Mouse (Mus musculus) lung, embryonic 14.5 days (tissue): Measurements from ENCODE around the gene Asb10. TPM values are rescaled to one million over a fixed set of nuclear protein-coding genes. Genes with fewer than 3 reads are reported as not detected.
A peak's percentile ranks its signal among the peaks of the same experiment; 100 is the strongest.

Source experiments
- ATAC-seq: fragments of 200-750 bp; cut with Nextera tagmentation; 2 replicates; pipeline ENCODE4 v1.8.0; 2017; ENCODE audit warnings: mild to moderate bottlenecking, moderate TSS enrichment, moderate library complexity; ENCODE audit not compliant: insufficient read depth
- DNase-seq: peaks from one replicate; pipeline ENCODE4 v3.0.0-alpha.2; 2015
- H3K27ac ChIP-seq: fragments of 300-500 bp; sonication (generic); 2 replicates; pipeline ENCODE4 v1.5.1; 2014; ENCODE audit warnings: low read depth, mild to moderate bottlenecking, moderate library complexity
- H3K27me3 ChIP-seq: fragments of 300-500 bp; sonication (generic); 2 replicates; pipeline ENCODE4 v1.6.1; 2014; ENCODE audit warnings: low read length, control low read depth; ENCODE audit not compliant: insufficient read depth
- H3K36me3 ChIP-seq: fragments of 300-500 bp; sonication (generic); 2 replicates; pipeline ENCODE4 v1.6.1; 2014; ENCODE audit warnings: control low read depth; ENCODE audit not compliant: insufficient read depth
- H3K4me1 ChIP-seq: fragments of 300-500 bp; sonication (generic); 2 replicates; pipeline ENCODE4 v1.6.1; 2014; ENCODE audit warnings: antibody characterized with exemption, control low read depth; ENCODE audit not compliant: insufficient read depth
- H3K4me2 ChIP-seq: fragments of 300-500 bp; sonication (generic); 2 replicates; pipeline ENCODE4 v1.6.1; 2014; ENCODE audit warnings: mild to moderate bottlenecking
- H3K4me3 ChIP-seq: fragments of 300-500 bp; sonication (generic); 2 replicates; pipeline ENCODE4 v1.5.1; 2014; ENCODE audit warnings: low read depth, low read length
- H3K9ac ChIP-seq: fragments of 300-500 bp; sonication (generic); 2 replicates; pipeline ENCODE4 v1.6.1; 2014
- H3K9me3 ChIP-seq: fragments of 300-500 bp; sonication (generic); 2 replicates; pipeline ENCODE4 v1.6.1; 2016; ENCODE audit warnings: low read depth, low read length, control low read depth
- CTCF ChIP-seq: IDR thresholded peaks from 2 replicates; pipeline ENCODE4 v1.5.1; 2016; ENCODE audit warnings: antibody characterized with exemption, low read depth
- WGBS: fragments of 180-500 bp; shearing (Covaris S2); extraction: QIAGEN DNeasy Blood & Tissue Kit; methylation state at CpG from one replicate; pipeline ENCODE4 v1.1.7; 2014; 5-methylcytosine and 5-hydroxymethylcytosine counted together
- polyA plus RNA-seq: library from polyadenylated mRNA; unstranded; fragments of >200 nt; fragmentation: Nextera tagmentation; extraction: Ambion mirVana; gene quantifications from 2 replicates; pipeline ENCODE4 v1.2.1, GENCODE M21; 2014

The Asb10 gene
- polyA plus RNA-seq, 1 experiment from 2014 or later, result 0.29 TPM

DNA sequence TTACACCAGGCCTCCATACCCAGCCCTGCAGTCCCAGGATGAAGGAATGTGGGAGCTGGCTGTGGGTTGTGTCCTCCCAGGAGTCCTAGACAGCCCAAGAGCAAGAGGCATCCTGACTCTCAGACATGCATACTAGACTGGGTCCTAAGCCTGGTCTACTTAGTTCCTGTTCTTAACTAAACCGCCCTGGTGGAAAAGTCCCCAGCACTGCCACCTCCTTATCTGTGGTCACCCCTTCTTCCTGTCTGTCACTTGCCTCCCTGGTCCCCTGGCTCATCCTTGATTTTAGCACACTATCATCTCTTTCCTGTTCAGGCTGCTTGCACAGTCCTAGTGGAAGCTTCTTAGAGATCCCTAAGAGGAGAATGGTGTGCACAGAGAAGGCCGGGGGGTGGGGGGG lies 35.3 kb downstream of the Asb10 start:
- no peak overlapping the region for H3K27ac ChIP-seq
- WGBS, result 42% methylated on average over 2 of the region's 2 CpGs
- H3K9me3 ChIP-seq, result no peaks in the 10 kb centered on the region
- no peak overlapping the region for H3K4me2 ChIP-seq
- ATAC-seq (no peak), DNase-seq (no peak)
- H3K4me1 ChIP-seq, result no peaks in the 10 kb centered on the region
- peaks cover 20% of the 10 kb centered on the region for H3K36me3 ChIP-seq
- TF ChIP-seq CTCF, result no peak
- 0 out of 2 replicates have a peak, but pooled peaks cover 12% of the 10 kb centered on the region for H3K27me3 ChIP-seq
- H3K9ac ChIP-seq, result no peak overlapping the region
- no peak overlapping the region for H3K4me3 ChIP-seq

DNA sequence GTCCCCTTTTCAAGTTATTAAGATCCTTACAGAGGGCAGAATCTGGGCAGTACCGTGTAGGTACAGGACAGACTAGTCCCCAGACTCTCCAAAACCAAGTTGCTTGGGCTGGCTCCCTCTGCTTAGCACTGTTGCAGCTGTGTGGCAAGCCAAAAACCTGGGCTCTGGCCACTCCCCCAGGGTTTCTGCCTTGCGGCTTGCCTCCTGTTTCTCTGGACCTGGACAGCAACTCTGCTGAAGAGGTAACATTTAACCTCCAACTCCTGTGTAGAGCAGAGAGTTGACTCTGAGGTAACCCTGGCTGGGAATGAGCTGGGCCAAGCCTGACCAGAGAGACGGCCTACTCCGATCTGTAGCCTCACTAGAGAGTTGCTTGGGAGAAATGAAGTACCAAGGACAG lies 38.0 kb downstream of the Asb10 start:
- TF ChIP-seq CTCF, result no peak
- H3K9me3 ChIP-seq, result no peaks in the 10 kb centered on the region
- H3K27me3 ChIP-seq, result 0 out of 2 replicates have a peak, but pooled peaks cover 12% of the 10 kb centered on the region
- H3K4me2 ChIP-seq, result no peak overlapping the region
- no peak overlapping the region for H3K4me3 ChIP-seq
- no peak for DNase-seq
- H3K36me3 ChIP-seq, result peaks cover 42% of the 10 kb centered on the region
- no peaks in the 10 kb centered on the region for H3K4me1 ChIP-seq
- H3K9ac ChIP-seq, result no peak overlapping the region
- no peak overlapping the region for H3K27ac ChIP-seq
- ATAC-seq, result no peak
- WGBS, result 55% methylated on average over 4 of the region's 4 CpGs

DNA sequence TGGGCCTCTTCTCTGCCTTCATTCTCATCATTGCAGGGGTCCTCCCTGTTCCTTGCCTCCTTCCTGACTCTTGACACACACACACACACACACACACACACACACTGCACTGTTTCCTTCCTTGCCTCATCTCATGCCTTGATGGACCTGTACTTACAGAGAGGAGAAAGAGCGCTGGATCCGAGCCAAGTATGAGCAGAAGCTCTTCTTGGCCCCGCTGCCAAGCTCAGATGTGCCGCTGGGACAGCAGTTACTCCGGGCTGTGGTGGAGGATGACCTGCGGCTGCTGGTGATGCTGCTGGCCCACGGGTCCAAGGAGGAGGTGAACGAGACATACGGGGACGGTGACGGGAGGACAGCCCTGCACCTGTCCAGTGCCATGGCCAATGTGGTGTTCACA lies 39.9 kb downstream of the Asb10 start:
- H3K36me3 ChIP-seq, result peaks cover 59% of the 10 kb centered on the region
- peak; percentile 72 for DNase-seq
- peak; percentile 12; the same call in 1 of the 2 replicates for ATAC-seq

DNA sequence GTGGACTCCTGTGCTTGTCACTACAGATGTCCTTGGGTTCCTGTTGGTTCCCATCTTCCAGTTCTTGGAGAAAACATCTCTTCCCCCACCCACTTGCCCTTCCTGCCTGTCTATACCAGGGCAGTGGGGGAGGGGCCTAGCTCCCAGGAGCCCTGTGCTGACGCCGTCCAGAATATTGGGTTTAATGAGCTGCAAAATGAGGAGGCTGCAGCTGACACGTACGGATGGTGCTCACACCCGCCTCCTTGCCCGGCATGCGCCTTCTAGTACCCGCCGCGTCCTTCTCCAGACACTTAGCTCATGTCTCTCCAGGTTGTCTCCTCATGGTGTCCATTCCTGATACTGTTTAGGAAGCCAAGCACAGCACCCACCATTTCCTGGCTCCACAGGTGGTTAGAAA lies 41.7 kb downstream of the Asb10 start:
- Histone ChIP-seq H3K4me3 (no peak overlapping the region), H3K4me2 (no peak overlapping the region), H3K36me3 (peaks cover 76% of the 10 kb centered on the region), H3K27me3 (0 out of 2 replicates have a peak, but pooled peaks cover 4% of the 10 kb centered on the region), H3K9me3 (no peaks in the 10 kb centered on the region), H3K9ac (no peak overlapping the region), H3K4me1 (no peaks in the 10 kb centered on the region), H3K27ac (no peak overlapping the region)
- ATAC-seq (no peak), DNase-seq (no peak)
- TF ChIP-seq CTCF, result no peak
- WGBS, result 74% methylated on average over 10 of the region's 10 CpGs

More for the DNA sequence above, 39.9 kb downstream of the Asb10 start:
- Histone ChIP-seq H3K27me3 (0 out of 2 replicates have a peak, but pooled peaks cover 12% of the 10 kb centered on the region), H3K4me1 (no peaks in the 10 kb centered on the region), H3K4me3 (no peak overlapping the region), H3K9ac (no peak overlapping the region), H3K4me2 (no peak overlapping the region), H3K27ac (no peak overlapping the region), H3K9me3 (no peaks in the 10 kb centered on the region)
- 71% methylated on average over 11 of the region's 11 CpGs for WGBS
- no peak for TF ChIP-seq CTCF

DNA sequence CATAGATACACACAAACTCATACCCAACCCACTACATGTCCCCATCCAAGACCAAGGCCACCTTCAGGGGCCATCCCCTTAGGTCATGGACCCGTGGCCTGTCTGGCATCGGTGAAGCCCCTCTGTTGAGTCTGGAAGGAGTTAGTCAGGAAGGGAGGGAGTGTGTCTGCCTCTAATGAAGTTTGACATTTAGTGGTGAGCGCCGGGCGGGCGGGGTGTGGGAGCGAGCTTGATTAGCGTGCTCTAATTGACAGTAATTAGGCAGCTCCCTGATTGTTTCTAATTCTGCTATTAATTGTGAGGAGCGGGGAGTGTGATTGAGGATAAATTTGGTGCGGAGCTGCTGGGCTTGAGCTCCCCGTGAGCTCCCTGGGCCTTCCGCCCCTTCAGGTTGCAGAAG lies 43.3 kb downstream of the Asb10 start:
- Histone ChIP-seq H3K4me3 (no peak overlapping the region), H3K9ac (no peak overlapping the region), H3K9me3 (no peaks in the 10 kb centered on the region), H3K4me1 (no peaks in the 10 kb centered on the region), H3K27me3 (no peaks in the 10 kb centered on the region), H3K4me2 (no peak overlapping the region), H3K27ac (no peak overlapping the region), H3K36me3 (peaks cover 92% of the 10 kb centered on the region)
- 87% methylated on average over 12 of the region's 12 CpGs for WGBS
- no peak for TF ChIP-seq CTCF
- DNase-seq (no peak), ATAC-seq (no peak)

DNA sequence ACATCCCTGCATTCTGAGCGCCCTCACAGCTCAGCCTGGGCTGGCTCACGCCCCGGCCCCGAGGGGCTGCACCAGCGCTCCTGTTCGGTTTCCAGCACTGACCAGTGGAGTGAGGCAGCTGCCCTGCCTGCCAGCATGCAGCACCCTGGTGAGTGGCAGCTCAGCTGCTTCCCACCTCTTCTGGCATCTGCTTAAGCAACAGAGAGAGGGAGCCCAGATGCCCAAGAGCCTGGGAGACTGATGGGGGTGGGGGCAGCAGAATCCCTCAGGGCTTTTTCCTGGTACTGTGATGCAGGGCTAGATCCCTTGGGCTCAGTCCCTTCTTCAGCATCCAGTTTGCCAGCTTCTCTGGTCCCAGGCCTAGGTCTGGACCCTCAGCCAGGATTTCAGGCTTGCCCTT lies 44.0 kb downstream of the Asb10 start:
- no peak overlapping the region for H3K27ac ChIP-seq
- H3K9ac ChIP-seq, result no peak overlapping the region
- WGBS, result 78% methylated on average over 6 of the region's 6 CpGs
- H3K4me1 ChIP-seq, result no peaks in the 10 kb centered on the region
- H3K9me3 ChIP-seq, result no peaks in the 10 kb centered on the region
- TF ChIP-seq CTCF, result no peak
- no peak overlapping the region for H3K4me2 ChIP-seq
- DNase-seq (no peak), ATAC-seq (no peak)
- H3K4me3 ChIP-seq, result no peak overlapping the region
- no peaks in the 10 kb centered on the region for H3K27me3 ChIP-seq
- peaks cover 92% of the 10 kb centered on the region for H3K36me3 ChIP-seq

DNA sequence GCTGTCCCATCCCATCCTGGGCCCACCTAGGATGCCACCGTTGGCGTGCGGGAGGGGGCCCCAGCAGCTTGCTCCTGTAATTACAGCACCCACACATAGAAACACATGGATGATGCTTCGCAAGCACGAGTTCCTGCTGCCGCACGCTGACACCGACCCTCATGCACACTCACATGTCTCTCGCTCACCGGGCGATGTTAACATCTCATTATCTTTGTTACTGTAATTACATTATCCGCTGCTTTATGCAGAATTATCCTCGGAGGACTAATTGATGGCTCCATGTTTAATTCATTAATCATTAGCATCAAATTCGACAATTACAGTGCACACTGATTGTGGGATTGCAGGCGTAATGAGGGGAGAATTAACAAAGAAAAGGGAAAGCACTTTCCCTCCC lies 45.8 kb downstream of the Asb10 start:
- DNase-seq (no peak), ATAC-seq (no peak)
- H3K27ac ChIP-seq, result no peak overlapping the region
- H3K9me3 ChIP-seq, result no peaks in the 10 kb centered on the region
- H3K36me3 ChIP-seq, result peaks cover 91% of the 10 kb centered on the region
- TF ChIP-seq CTCF, result no peak
- H3K27me3 ChIP-seq, result no peaks in the 10 kb centered on the region
- no peaks in the 10 kb centered on the region for H3K4me1 ChIP-seq
- WGBS, result 87% methylated on average over 15 of the region's 15 CpGs
- no peak overlapping the region for H3K4me3 ChIP-seq
- H3K9ac ChIP-seq, result no peak overlapping the region
- H3K4me2 ChIP-seq, result no peak overlapping the region
